Comparison of ENCODE assay signal across 7 mouse cellular contexts in the genomic region with DNA sequence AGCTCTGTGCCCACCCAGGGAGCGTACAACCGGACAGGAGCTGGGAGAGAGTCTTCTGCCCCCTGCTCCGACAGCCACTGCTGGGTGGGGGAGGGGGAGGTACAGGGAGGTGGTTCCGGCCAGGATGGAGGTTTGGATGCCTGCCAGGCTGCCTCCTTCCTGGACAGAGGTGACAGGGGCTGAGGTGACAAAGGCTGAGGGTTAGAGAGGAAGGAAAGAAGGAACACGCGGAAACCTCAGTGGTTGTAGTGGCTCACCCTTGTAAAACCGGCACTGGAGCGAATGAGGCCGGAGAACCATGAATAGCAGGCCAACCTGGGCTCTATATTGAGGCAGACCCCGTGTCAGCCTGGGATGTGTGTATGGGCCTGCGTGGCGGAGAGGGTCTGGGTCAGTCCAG. TPM values are rescaled to one million over a fixed set of nuclear protein-coding genes. Genes with fewer than 3 reads are reported as not detected.
DNase-seq lines count a peak whose midpoint lies in the region; ATAC-seq and TF ChIP-seq lines count a peak whose summit lies in the region.

No protein-coding gene starts in this region.

- no peaks in the 10 kb centered on the region for H3K9me3 ChIP-seq in E14TG2a.4 (ENCODE audit: low read length)
- no peaks in the 10 kb centered on the region for H3K9me3 ChIP-seq in heart, postnatal 0 days (replicated peaks; ENCODE audit: control insufficient read depth, low read length)
- H3K9me3 ChIP-seq in liver, postnatal 0 days (ENCODE audit: low read length), result no peaks in the 10 kb centered on the region

- no peak for TF ChIP-seq CTCF in E14TG2a.4 (conservative IDR thresholded peaks at IDR 0.05; ENCODE audit: low read length)
- no peak for TF ChIP-seq CTCF in heart, postnatal 0 days (IDR thresholded peaks at IDR 0.05; ENCODE audit: low read depth)
- no peak for TF ChIP-seq CTCF in liver, postnatal 0 days (IDR thresholded peaks at IDR 0.05; ENCODE audit: low read depth)

- H3K27me3 ChIP-seq in E14TG2a.4 (ENCODE audit: insufficient read depth, low read length), result peaks cover 45% of the 10 kb centered on the region
- H3K27me3 ChIP-seq in heart, postnatal 0 days (ENCODE audit: control insufficient read depth, insufficient read depth, low read length), result no peaks in the 10 kb centered on the region
- H3K27me3 ChIP-seq in liver, postnatal 0 days (ENCODE audit: insufficient read depth, low read length), result no peaks in the 10 kb centered on the region

- ATAC-seq in heart, postnatal 0 days (ENCODE audit: insufficient read depth, low read depth), result 0 out of 2 replicates have a peak, but pooled peaks have one; percentile 21
- no peak for ATAC-seq in liver, postnatal 0 days

- TF ChIP-seq EP300 in heart, postnatal 0 days (IDR thresholded peaks at IDR 0.05; ENCODE audit: low read depth), result peak; percentile 75; the same call in 1 of the 2 replicates
- TF ChIP-seq EP300 in liver, postnatal 0 days (IDR thresholded peaks at IDR 0.05; ENCODE audit: low read depth), result no peak

- DNase-seq in adrenal gland, adult (ENCODE audit: inconsistent age in 2 of 2, low spot score in 1 of 2), result peak; percentile 77 to 80
- DNase-seq in heart, postnatal 0 days (ENCODE audit: low spot score), result no peak
- peak; percentile 57 for DNase-seq in liver, postnatal 0 days
- DNase-seq in spleen, adult 12 weeks (ENCODE audit: low spot score), result no peak
- no peak for DNase-seq in ovary, postnatal 14 days (ENCODE audit: low spot score)
- DNase-seq in embryo, embryonic 10.5 days (ENCODE audit: low spot score), result no peak

- peak overlapping the region; percentile 29 for H3K4me3 ChIP-seq in E14TG2a.4 (replicated peaks; ENCODE audit: low read length)
- no peak overlapping the region for H3K4me3 ChIP-seq in heart, postnatal 0 days (ENCODE audit: low read depth, low read length)
- H3K4me3 ChIP-seq in liver, postnatal 0 days (ENCODE audit: low read depth, low read length), result no peak overlapping the region

- WGBS in heart, postnatal 0 days, result 32% methylated on average over 12 of the region's 12 CpGs
- WGBS in liver, postnatal 0 days (ENCODE audit: insufficient replicate concordance), result 28% methylated on average over 12 of the region's 12 CpGs

- peak overlapping the region; percentile 52 for H3K27ac ChIP-seq in heart, postnatal 0 days (ENCODE audit: low read depth)
- no peak overlapping the region for H3K27ac ChIP-seq in liver, postnatal 0 days (ENCODE audit: low read depth)

- H3K9ac ChIP-seq in heart, postnatal 0 days (replicated peaks; ENCODE audit: low read depth, low read length), result no peak overlapping the region
- H3K9ac ChIP-seq in liver, postnatal 0 days (replicated peaks), result no peak overlapping the region

- H3K4me1 ChIP-seq in E14TG2a.4 (replicated peaks; ENCODE audit: low read depth, low read length), result peaks cover 55% of the 10 kb centered on the region
- H3K4me1 ChIP-seq in heart, postnatal 0 days (ENCODE audit: control insufficient read depth, insufficient read depth), result peaks cover 20% of the 10 kb centered on the region; the same call in 1 of the 2 replicates
- peaks cover 11% of the 10 kb centered on the region; the same call in 1 of the 2 replicates for H3K4me1 ChIP-seq in liver, postnatal 0 days (ENCODE audit: insufficient read depth)

- H3K4me2 ChIP-seq in heart, postnatal 0 days (ENCODE audit: low read depth, low read length), result no peak overlapping the region
- H3K4me2 ChIP-seq in liver, postnatal 0 days (ENCODE audit: low read depth, low read length), result no peak overlapping the region

- no peaks in the 10 kb centered on the region for H3K36me3 ChIP-seq in E14TG2a.4 (ENCODE audit: insufficient read depth, low read length)
- no peaks in the 10 kb centered on the region for H3K36me3 ChIP-seq in heart, postnatal 0 days (replicated peaks; ENCODE audit: control insufficient read depth, insufficient read depth, low read length)
- no peaks in the 10 kb centered on the region for H3K36me3 ChIP-seq in liver, postnatal 0 days (replicated peaks; ENCODE audit: insufficient read depth, low read length)

RNA-seq across cellular contexts. Expression of a gene that starts 50.8 kb away (rescaled TPM):
- total RNA-seq in heart, postnatal 0 days (2014; rRNA removed; ENCODE audit: low replicate concordance), result 33.5 and 39.8 TPM in 2 replicates
- 11.8 and 12.0 TPM in 2 replicates for polyA plus RNA-seq in heart, postnatal 0 days (2015; fragmentation: Nextera tagmentation; extraction: Ambion mirVana)
- polyA plus RNA-seq in liver, postnatal 0 days (2015; fragmentation: Nextera tagmentation; extraction: Ambion mirVana), result 12.4 and 13.7 TPM in 2 replicates

Comparison
In these comparisons a context has a peak if more than half of its experiments do, and no peak if none do; other contexts are left out.
1. DNase-seq: peak in adrenal gland, adult (2 of 2) and liver, postnatal 0 days (single experiment); none in heart, postnatal 0 days (single experiment), spleen, adult 12 weeks (single experiment), ovary, postnatal 14 days (single experiment) and embryo, embryonic 10.5 days (single experiment).